16 mouse cellular contexts compared by ENCODE assay signal in the genomic region with DNA sequence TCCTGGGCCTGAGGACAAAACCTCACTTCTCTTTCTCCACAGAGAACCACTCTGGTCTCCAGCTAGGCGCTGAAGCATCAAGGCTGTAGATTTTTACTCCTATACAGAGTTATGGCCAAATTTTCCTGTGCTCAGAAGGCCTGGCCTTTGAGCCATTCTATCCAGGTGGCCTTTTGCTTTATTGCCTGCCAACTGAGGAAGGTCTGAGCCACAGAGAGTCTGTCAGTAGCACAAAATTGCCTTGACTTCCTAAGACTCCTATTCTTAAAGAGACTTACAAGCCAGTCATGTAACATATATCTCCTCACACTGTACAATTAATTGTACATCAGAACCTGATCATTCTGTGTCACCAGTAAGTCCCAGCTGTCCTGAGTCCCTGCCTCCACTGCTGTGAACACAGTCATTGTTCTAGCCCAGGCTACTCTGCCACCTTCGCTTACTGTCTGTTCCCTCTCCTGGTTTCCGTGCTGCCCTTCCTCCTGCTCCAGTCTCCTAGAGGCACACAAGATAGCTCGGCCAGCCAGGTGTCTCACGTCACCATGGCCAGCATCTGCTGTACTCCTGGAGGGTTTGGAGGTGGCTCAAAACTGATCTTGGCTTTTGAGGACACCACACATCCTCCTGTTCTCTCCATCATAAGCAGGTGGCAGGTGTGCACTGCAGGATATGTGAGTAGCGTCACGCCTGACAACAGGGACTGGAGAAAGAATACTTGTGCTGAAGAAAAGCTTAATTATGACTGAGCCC.
DNase-seq lines count a peak whose midpoint lies in the region; ATAC-seq lines count a peak whose summit lies in the region.
"Had no signal": no experiment of that assay in that cellular context is flagged by ENCODE, and none has a peak within 500 bp of the region (broad histone marks: within the 10 kb centered on the region; RNA-seq: fewer than 3 reads in every experiment).

No protein-coding gene starts in this region.

- ATAC-seq in erythroid progenitor cell, adult 5-6 weeks (replicated peaks; ENCODE audit: low FRiP score, poor library complexity, severe bottlenecking): no peak
- ATAC-seq: forebrain, embryonic 13.5 days had no signal

- DNase-seq in heart, postnatal 4 days: peak; percentile 3
- no peak for DNase-seq in heart, adult 9 months (ENCODE audit: low spot score in 2 of 2)
- DNase-seq in urinary bladder, adult 2 months (ENCODE audit: low spot score): peak; percentile 12
- DNase-seq in urinary bladder, adult 18-20 months (ENCODE audit: low spot score in 2 of 2): no peak
- peak; percentile 92 for DNase-seq in cerebellum, adult 9-11 months
- no peak for DNase-seq in left cerebral cortex, postnatal 10 days (ENCODE audit: extremely low spot score in 1 of 2, low spot score in 2 of 2)
- DNase-seq: adrenal gland, postnatal 10 days; gastrocnemius, postnatal 36 days; kidney, adult 11 months; kidney, postnatal 10 days; lung, adult 2 months; lung, postnatal 4 days; right cerebral cortex, postnatal 25 days; thymus, postnatal 14 days had no signal

- intact Hi-C loops in left cerebral cortex, postnatal 10 days (cut with DNase I): loop anchor here (5.0 to 10.0 kb wide), 2 partner anchors 104 to 277 kb away; no protein-coding TSS in a partner anchor

Comparison
In these comparisons a context has a peak if more than half of its experiments do, and no peak if none do; other contexts are left out.
1. DNase-seq: peak in heart, postnatal 4 days (single experiment), urinary bladder, adult 2 months (single experiment) and cerebellum, adult 9-11 months (single experiment); none in heart, adult 9 months (0 of 2), urinary bladder, adult 18-20 months (0 of 2) and left cerebral cortex, postnatal 10 days (0 of 2).